Mouse (Mus musculus) embryonic stem cell, embryonic (primary cell): ENCODE measurements around the gene Hipk3.

Source experiments
- CTCF ChIA-PET, 4 experiments: fragments of 300-600 bp in 2 of 4; fragments of 350-600 bp in 2 of 4; sonication (Branson Sonifier 250); formaldehyde crosslinking; loops; one replicate each; lab custom pipeline; 2022; ENCODE audit warnings: inconsistent platforms in 2 of 4; lab: Charles Lee
- POLR2A ChIA-PET, 4 experiments: fragments of 300-600 bp in 2 of 4; fragments of 350-600 bp in 2 of 4; sonication (Branson Sonifier 250); formaldehyde crosslinking; loops; one replicate each; lab custom pipeline; 2022; ENCODE audit warnings: antibody characterized with exemption in 4 of 4, inconsistent platforms in 1 of 4; lab: Charles Lee

The Hipk3 gene

DNA sequence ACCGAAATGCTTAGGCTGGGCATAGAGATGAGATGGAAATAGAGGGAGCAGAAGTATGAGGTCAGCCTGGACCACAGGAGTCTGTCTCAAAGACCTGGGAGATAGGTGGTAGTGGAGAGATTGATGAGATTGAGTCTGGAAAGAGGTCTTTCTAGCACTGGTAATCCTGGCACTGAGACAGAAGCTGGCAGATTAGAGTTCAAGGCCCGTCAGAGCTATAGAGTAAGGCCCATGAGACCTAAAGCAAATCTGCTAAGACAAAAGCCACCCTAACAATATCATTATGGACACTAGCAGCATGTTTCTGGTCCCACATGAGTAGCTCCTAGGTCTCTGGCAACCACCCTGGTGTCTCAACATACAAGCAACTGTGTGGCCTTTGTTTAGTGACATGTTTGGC lies 4.4 kb downstream of the Hipk3 start:
- ChIA-PET CTCF (no interaction called here), POLR2A (interaction anchor here in 1 of 4 experiments (0.6 to 1.6 kb wide), 5 partner anchors 18 to 367 kb away, joined by 3 to 4 read pairs (median 3); partner anchors contain the start of gene D430041D05Rik)

DNA sequence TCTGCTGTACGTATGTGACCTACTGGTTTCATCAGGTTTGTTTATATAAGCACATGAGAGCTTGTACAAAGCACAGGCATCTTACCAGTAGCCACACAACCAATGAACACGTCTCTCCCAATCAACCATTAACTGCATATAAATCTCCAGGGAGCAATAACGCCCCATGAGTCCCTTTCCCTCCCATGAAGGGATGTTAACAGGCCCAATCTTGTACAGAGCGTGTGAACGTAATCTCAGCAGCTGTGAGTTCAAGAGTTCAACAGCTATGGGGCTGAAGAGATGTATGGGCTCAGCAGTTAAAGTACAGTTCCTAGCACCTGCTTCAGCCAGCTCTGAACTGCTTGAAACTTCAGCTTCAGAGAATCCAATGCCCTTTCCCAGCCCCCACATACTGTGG lies 9.8 kb downstream of the Hipk3 start:
- POLR2A ChIA-PET: interaction anchor here in 2 of 4 experiments (0.6 to 1.2 kb wide), 2 partner anchors 20 to 138 kb away, joined by 3 read pairs; no protein-coding TSS in a partner anchor
- CTCF ChIA-PET: no interaction called here

DNA sequence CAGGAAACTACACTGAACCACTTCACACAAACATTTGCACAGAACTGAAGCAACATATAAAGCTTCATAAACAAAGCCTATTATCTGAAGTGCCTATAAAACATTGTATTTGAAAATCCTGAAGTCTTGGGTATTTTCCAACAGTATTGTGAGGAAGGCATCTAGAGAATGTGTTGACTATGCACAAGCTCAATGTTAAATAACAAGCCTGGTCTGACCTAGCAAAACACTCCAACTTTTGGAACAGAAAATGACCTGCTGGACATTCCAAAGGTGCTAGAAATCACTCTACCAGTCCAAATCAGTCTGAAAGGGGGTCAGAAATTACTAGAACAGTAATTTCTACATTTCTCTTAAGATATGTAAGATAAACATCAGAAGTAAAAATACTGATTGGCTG lies 12.1 kb downstream of the Hipk3 start:
- ChIA-PET POLR2A (interaction anchor here in 2 of 4 experiments (1.4 to 2.1 kb wide), 2 partner anchors 10 to 14 kb away, joined by 3 to 6 read pairs; no protein-coding TSS in a partner anchor), CTCF (no interaction called here)

DNA sequence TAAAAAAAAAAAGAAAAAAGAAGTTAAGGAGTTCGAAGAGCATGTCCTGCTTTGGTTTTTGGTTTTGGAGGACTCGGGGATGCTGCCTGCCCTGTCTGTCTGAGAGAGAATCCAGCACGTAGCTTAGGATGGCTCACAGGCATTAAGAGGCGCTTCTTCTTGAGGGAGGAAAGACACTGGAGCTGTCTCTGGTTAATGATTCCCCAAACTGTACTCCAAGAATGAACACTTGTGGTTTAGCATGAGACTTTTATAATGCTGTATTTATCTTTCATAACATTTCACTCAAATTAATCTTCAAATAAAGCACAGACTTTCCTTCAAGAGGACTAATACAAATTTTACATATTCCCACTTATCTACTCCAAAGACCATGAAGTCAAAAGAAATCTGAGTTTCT lies 15.2 kb downstream of the Hipk3 start:
- POLR2A ChIA-PET: interaction anchor here in 1 of 4 experiments (0.7 kb wide), 1 partner anchor 111 kb away, joined by 3 read pairs; no protein-coding TSS in a partner anchor
- CTCF ChIA-PET: no interaction called here

DNA sequence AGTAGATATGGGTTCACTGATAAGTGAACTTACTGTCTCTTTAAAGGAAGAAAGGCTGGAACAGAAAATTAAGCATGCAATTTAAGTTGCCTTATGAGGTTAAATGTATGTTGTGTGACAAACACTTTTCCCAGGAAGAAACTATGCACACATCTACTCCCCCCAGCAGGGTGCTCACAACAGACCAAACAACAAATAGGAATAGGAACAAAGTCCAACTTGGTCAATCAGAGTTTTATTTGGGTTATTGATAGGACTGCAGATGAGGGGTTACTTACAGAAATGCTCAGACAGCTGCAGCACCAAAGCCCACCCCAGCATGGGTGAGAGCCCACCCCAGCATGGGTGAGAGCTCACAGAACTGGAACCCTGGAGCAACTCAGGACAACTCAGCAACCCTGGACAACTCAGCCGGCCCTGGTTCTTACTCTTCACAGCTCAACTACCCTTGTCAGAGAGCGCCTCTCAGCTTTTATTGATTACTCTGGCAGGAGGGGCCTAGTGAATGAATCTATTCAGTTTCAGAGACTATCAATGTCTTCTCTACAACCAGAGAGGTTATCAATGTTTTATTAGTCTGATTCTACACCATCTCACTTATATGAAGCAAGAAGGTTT lies 16.7 kb downstream of the Hipk3 start:
- POLR2A ChIA-PET: interaction anchor here in 1 of 4 experiments (1.0 kb wide), 2 partner anchors 17 to 113 kb away, joined by 3 read pairs; partner anchors contain the start of gene Cstf3
- CTCF ChIA-PET: no interaction called here

DNA sequence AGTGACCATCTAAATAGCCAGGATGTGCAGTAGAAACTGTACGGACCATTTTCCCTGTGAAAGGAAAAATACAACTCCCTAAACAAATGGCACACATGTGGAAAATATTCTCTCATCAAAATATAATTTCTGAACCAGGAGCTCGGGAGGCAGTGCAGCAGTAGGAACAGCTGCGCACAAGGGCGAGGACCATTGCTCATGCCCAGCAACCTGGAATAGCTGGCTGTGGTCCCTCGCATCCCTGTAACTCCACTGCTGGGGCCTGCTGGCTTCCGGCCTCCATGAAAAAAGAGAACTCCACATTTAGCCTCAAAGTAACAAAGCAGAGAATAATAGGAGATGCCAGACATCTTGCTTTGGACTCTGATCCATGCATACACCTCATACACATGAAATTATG lies 22.2 kb downstream of the Hipk3 start:
- POLR2A ChIA-PET: interaction anchor here in 1 of 4 experiments (1.0 kb wide), 1 partner anchor 18 kb away, joined by 3 read pairs; no protein-coding TSS in a partner anchor
- CTCF ChIA-PET: interaction anchor here in 1 of 4 experiments (0.6 kb wide), 1 partner anchor 11 kb away, joined by 3 read pairs; no protein-coding TSS in a partner anchor

DNA sequence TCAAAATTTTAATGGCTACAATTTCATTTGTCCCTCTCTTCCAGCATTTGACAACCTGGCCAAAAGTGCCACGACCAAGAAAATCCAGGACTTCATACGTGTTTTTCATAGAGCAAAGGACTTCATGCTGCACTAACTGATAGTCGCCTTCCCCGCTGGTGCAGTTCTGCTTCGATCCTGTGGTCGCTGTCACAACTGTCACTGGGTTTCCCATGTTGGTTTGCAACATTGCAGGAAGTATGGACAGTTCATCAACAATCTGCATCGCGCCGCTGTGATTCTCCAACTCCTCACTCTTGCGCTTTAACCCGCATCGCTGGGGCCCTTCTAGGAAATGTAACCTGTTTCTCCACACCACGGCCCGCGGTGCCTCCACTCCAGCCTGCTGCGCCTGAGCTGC lies 23.1 kb downstream of the Hipk3 start:
- POLR2A ChIA-PET: interaction anchor here in 1 of 4 experiments (1.0 kb wide), 1 partner anchor 19 kb away, joined by 3 read pairs; no protein-coding TSS in a partner anchor
- CTCF ChIA-PET: no interaction called here

DNA sequence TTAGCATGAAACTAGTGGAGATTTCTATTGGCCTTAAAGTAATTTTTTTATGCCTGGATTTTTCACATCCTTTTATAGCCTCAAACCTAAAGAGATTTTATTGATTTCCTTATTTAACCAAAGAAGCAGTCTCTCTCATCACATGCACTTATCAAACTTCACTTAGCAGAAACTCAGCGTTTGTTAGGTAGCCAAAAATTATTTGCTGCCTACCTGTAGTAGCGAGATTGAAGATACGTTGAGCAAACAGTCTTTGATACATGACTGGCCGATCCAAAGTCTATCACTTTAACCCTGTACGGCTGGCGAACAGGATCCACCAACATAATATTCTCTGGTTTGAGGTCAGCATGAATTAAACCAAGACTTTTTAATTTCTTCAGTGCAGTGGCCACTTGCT lies 23.7 kb downstream of the Hipk3 start:
- ChIA-PET CTCF (no interaction called here), POLR2A (interaction anchor here in 1 of 4 experiments (3.0 kb wide), 1 partner anchor 11 kb away, joined by 9 read pairs; no protein-coding TSS in a partner anchor)

DNA sequence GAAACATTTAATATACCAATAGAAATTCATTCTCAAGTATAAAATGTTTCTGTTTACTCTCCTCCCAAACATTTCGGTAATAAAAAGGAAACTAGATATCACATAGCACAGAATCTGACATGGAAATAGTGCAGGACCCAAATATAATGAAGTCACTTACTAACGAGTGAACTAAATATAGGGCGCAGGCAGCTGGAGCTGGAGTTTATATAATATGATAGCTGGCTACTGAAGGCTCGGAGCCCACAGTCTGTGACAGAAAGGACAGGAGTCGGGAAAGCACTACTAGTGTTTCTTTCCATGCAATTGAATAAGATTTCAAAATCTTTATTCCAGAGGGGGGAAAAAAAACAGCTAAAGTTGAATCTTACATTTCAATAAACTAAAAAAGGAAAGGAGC lies 25.8 kb downstream of the Hipk3 start:
- ChIA-PET CTCF (no interaction called here), POLR2A (interaction anchor here in 2 of 4 experiments (1.0 to 3.0 kb wide), 3 partner anchors 9 to 273 kb away, joined by 3 to 9 read pairs (median 6); no protein-coding TSS in a partner anchor)

DNA sequence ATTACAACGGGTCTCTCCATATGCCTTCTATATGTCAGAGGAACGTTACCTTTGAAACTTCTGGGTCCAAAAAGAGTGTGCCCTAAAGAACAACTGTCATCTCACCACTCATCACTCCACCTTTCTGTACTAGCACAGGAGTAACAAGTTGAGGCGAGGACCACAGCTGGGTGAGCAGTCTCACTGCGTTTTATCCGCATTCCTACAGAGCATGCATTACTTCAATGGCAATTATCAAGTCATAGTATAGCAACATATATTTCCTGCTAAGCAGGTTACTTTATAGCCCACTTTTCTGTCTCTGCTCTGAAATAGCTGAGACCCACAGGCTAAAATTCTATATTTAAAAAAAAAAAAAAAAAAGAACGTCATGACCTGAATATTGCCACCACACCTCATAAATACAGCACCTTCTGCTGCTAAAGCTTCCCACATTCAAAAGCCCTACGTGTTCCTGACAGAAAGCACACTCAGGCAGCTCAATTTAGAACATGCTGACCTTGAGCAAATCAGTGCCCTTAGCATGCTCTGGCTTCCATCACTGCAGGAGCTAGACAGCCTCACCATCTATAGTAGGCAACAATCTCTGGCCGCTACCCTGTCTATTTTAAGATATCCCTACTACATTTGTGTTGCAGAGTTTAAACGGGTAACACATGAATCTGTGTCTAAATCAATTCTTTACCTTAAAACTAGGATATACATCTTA lies 27.2 kb downstream of the Hipk3 start:
- CTCF ChIA-PET: interaction anchor here in 3 of 4 experiments (0.6 to 1.6 kb wide), 4 partner anchors 16 to 1027 kb away, joined by 3 to 4 read pairs (median 3); no protein-coding TSS in a partner anchor
- POLR2A ChIA-PET: interaction anchor here in 2 of 4 experiments (1.0 to 1.3 kb wide), 2 partner anchors 9 to 14 kb away, joined by 3 to 6 read pairs; no protein-coding TSS in a partner anchor

DNA sequence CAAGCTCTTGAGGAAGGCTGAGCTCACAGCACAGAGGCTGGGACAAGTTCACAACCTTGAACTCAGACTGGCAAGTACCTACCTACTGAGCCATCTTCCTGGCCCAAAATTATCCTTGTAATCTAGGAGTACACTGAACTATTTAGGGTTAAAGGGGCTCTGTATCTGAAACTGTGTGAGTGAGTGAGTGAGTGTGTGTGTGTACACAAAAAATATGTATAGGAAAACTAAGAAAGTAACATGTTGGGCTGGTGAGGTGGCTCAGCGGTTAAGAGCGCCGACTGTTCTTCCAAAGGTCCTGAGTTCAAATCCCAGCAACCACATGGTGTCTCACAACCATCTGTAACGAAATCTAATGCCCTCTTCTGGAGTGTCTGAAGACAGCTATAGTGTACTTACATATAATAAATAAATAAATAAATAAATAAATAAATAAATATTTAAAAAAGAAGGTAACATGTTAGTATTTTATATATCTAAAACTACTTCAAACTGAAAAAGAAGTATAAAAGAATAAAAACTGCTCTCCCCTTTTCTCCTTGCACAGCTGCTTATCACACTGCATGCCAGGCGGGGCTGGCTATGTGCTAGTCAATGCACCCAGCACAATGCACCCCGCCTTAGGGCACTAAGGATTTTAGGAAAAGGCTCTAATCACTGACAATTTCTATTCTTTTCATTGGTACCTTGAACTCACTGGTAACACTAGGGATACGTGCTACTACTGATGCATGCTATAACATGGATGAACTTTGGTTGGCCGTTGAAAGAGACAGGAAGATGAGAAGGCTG lies 28.4 kb downstream of the Hipk3 start:
- ChIA-PET CTCF (interaction anchor here in 1 of 4 experiments (1.6 kb wide), 1 partner anchor 17 kb away, joined by 4 read pairs; no protein-coding TSS in a partner anchor), POLR2A (interaction anchor here in 3 of 4 experiments (0.7 to 1.4 kb wide), 6 partner anchors 8 to 413 kb away, joined by 3 to 5 read pairs (median 4); partner anchors contain the start of genes Cstf3 (in 1 of the 3) and Hipk3 (in 1 of the 3))

DNA sequence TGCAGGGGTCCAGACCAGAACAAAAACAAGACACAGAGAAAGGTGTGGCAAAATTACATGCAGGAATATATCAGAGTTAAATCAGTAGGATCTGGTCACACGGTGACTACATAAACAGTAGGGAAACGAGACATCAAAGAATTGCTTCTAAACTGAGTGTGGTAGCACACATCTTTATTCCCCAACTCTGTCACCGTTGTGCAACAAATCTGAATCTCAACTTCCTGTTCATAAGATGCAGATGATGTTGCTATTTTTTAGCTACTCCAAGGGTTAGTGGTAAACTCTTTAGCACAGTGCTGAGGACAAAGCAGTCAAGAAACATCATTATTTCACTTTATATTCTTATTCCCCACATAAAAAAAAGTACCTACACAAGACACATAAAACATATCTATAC lies 34.2 kb downstream of the Hipk3 start:
- POLR2A ChIA-PET: interaction anchor here in 1 of 4 experiments (1.4 to 3.1 kb wide), 2 partner anchors 9 to 15 kb away, joined by 3 to 9 read pairs; no protein-coding TSS in a partner anchor
- CTCF ChIA-PET: no interaction called here

DNA sequence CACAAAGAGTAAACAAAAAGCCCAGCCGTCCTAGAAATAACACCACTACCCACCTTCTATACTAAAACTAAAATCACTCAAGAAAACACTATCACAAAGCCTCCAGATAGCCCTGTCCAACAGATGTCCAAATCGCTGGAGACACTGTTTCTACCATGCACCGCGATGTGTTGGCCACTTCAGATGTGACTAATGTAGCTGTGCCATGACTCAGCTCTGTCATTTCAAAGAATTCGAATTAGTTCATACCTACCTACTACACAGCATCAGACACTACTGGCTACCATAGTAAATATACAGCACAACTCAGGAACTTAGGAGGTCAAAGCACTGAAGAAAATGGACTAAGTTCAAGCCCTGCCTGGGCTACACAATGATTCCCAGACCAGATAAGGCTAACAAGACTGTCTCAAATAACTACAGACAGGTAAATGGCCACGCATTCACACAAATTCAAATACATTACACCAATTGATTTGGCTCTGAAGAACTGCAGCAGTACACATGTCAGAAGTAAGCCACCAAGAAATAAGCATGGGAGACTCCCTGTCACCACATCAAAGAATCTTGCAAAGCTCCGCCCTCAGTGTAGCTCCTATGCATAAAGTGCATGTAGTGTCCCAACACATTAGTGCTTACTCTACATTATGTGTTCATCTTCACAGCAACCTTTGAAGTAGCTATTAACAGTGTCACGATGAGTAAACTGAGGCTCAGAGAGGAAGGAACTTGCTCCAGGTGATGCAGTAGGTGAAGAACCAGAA lies 35.5 kb downstream of the Hipk3 start:
- CTCF ChIA-PET: interaction anchor here in 1 of 4 experiments (1.1 kb wide), 1 partner anchor 14 kb away, joined by 3 read pairs; no protein-coding TSS in a partner anchor
- POLR2A ChIA-PET: interaction anchor here in 1 of 4 experiments (0.7 to 3.1 kb wide), 2 partner anchors 9 to 10 kb away, joined by 3 to 9 read pairs; no protein-coding TSS in a partner anchor

DNA sequence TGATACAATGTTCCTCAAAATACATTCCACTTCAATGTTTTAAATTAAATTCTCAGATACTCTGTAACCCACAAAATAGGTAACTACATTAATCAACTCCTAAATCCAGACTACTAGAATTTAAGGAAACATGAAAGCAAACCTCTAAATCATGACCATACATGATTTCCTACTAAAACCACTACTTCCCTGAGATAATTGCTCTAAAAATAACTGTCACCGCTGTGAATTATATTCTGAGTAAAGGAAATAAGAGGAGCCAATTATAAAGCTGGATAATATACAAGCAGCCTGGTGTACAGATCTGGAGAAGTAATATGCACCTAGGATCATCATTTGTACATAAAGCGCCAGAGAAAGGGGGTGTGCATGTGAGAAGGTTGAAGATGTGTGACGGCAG lies 37.1 kb downstream of the Hipk3 start:
- CTCF ChIA-PET: no interaction called here

DNA sequence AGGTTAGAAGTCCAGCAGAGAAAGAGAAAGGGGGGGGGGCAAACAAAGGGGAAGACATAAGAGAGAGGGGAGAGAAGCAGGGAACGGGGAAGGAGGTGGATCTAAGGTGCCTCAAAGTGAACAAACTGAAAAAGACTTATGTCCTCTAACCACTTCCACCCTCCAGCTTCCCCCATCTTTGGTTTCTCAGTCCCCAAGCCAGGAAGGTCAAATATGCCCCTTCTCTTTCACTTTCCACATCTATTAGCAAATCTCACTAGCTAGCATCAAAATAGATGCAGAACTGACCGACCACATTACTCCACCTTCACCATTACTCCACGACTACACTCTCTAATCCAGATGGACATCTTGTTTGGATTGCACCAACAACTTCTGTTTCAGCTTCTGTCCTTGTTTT lies 43.6 kb downstream of the Hipk3 start:
- CTCF ChIA-PET: interaction anchor here in 2 of 4 experiments (0.6 kb wide), 2 partner anchors 210 to 1074 kb away, joined by 4 read pairs; no protein-coding TSS in a partner anchor
- POLR2A ChIA-PET: interaction anchor here (0.5 to 1.2 kb wide), 6 partner anchors 89 to 299 kb away, joined by 3 to 4 read pairs (median 3); no protein-coding TSS in a partner anchor

More for the DNA sequence above, 37.1 kb downstream of the Hipk3 start:
- POLR2A ChIA-PET: no interaction called here

DNA sequence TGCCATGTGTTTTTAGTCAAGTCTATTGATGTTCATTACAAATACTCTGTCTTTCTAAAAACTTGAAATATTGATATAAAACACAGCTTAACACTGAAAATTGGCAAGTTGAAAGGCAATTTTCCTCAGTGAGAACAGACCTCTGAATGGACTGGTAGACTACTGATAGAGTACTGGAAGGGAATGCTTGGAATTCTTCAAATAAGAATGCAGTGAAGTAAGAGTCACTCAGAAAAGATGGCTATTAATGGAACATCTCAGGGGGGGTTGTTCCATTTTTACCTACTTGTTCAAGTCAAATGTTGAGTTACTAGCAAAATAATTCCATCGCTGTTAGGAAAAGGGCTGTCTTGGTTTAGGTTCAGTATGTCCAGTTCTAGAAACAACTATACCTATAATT lies 45.1 kb downstream of the Hipk3 start:
- ChIA-PET CTCF (no interaction called here), POLR2A (interaction anchor here in 1 of 4 experiments (1.4 kb wide), 1 partner anchor 141 kb away, joined by 3 read pairs; the partner anchor contains the start of gene Cstf3)

DNA sequence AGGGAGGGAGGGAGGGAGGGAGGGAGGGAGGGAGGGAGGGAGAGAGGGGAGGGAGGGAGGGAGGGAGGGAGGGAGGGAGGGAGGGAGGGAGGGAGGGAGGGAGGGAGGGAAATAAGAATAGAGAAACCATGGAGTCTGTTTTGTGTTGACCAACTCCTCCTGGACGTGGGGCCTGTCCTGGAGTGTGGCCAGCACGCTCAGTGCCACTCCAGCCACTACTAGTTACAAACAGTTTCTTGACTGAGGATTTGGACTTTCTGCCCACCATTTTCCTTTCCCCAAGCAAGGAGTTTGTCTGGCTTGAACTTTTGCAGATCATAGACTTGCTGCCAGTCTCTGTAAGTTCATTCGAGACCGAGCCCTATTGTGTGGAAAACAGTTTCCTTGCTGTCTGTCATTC lies 46.0 kb downstream of the Hipk3 start:
- CTCF ChIA-PET: no interaction called here
- POLR2A ChIA-PET: no interaction called here
